Comparison of ENCODE assay signal across 8 mouse cellular contexts in the genomic region with DNA sequence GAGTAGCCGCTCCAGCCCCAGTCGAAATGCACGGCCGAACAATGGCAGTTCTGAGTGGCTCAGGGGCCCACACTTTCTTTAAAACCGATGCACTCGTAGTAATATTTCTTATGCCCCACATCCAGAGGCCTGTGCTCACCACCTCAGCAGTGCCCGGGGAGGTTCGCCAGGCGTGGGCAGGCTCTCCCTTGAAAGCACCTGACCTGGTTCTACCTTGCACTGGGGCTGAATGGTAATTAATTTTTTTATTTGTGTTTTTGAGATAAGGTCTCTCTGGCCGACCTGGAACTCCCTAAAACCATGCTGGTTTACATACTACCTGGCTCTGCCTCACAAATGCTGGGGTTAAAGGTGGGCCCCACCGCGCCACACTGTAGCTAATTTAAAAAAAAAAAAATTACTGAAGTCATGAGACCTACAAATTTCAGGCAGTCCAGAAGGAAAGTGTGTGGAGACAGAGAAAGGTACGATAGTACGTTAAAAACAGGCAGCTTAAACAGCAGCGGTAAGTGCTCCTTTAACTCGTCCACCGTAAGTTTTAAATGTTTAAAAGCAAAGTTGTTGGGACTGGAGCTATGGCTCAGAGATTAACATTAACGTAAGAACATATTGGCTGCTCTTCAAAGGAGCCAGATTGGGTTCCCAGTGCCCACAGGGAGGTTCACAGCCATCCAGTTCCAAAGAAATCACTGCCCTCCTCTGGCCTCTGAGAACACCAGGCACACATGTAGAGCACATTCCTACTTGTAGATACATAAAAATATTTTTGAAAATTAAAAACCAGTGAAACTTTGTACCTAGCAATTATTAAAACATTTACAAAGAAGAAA. TPM values are rescaled to one million over a fixed set of nuclear protein-coding genes. Genes with fewer than 3 reads are reported as not detected.
DNase-seq lines count a peak whose midpoint lies in the region; ATAC-seq and TF ChIP-seq lines count a peak whose summit lies in the region.

No protein-coding gene starts in this region.

- no peak for TF ChIP-seq POLR2A in bone marrow macrophage, adult 2 months (IDR thresholded peaks at IDR 0.05; ENCODE audit: borderline replicate concordance, low read depth, low read length)

- no peaks in the 10 kb centered on the region for H3K36me3 ChIP-seq in hindbrain, embryonic 13.5 days
- no peaks in the 10 kb centered on the region for H3K36me3 ChIP-seq in midbrain, embryonic 15.5 days (replicated peaks)

- H3K27me3 ChIP-seq in hindbrain, embryonic 13.5 days = no peaks in the 10 kb centered on the region
- H3K27me3 ChIP-seq in midbrain, embryonic 15.5 days (replicated peaks) = no peaks in the 10 kb centered on the region

- intact Hi-C loops in left cerebral cortex, postnatal 4 days (cut with DNase I) = loop anchor here (5.0 to 10.0 kb wide), 3 partner anchors 99 to 1051 kb away; a partner anchor contains a TSS
- intact Hi-C loops in left cerebral cortex, postnatal 36 days (cut with DNase I) = loop anchor here (2.0 to 5.0 kb wide), 5 partner anchors 52 to 345 kb away; a partner anchor contains a TSS

- peaks cover 9% of the 10 kb centered on the region for H3K4me1 ChIP-seq in bone marrow macrophage, adult 2 months (ENCODE audit: control insufficient read depth, insufficient read depth, low read length)
- peaks cover 26% of the 10 kb centered on the region for H3K4me1 ChIP-seq in hindbrain, embryonic 13.5 days (replicated peaks)
- H3K4me1 ChIP-seq in midbrain, embryonic 15.5 days = peaks cover 27% of the 10 kb centered on the region

- peak overlapping the region; percentile 81 for H3K4me2 ChIP-seq in hindbrain, embryonic 13.5 days
- H3K4me2 ChIP-seq in midbrain, embryonic 15.5 days = peak overlapping the region; percentile 93

- ATAC-seq in hindbrain, embryonic 13.5 days (ENCODE audit: low FRiP score) = peak; percentile 53; the same call in 1 of the 2 replicates
- ATAC-seq in midbrain, embryonic 15.5 days (replicated peaks) = peak; percentile 68; the same call in 1 of the 2 replicates

- peak overlapping the region; percentile 76 for H3K9ac ChIP-seq in hindbrain, embryonic 13.5 days
- peak overlapping the region; percentile 59 for H3K9ac ChIP-seq in midbrain, embryonic 15.5 days

- no peak for TF ChIP-seq CTCF in bone marrow macrophage, adult 2 months (IDR thresholded peaks at IDR 0.05; ENCODE audit: low read depth, low read length)

- H3K27ac ChIP-seq in bone marrow macrophage, adult 2 months (ENCODE audit: insufficient read depth, low read depth, low read length) = peak overlapping the region; percentile 48
- H3K27ac ChIP-seq in hindbrain, embryonic 13.5 days = peak overlapping the region; percentile 97
- peak overlapping the region; percentile 97 for H3K27ac ChIP-seq in midbrain, embryonic 15.5 days

- no peaks in the 10 kb centered on the region for H3K9me3 ChIP-seq in hindbrain, embryonic 13.5 days
- H3K9me3 ChIP-seq in midbrain, embryonic 15.5 days = no peaks in the 10 kb centered on the region

- 11% methylated on average over 18 of the region's 18 CpGs for WGBS in hindbrain, embryonic 13.5 days
- 14% methylated on average over 18 of the region's 18 CpGs for WGBS in midbrain, embryonic 15.5 days

- H3K4me3 ChIP-seq in bone marrow macrophage, adult 2 months (ENCODE audit: insufficient read depth, low read length) = peak overlapping the region; percentile 73
- H3K4me3 ChIP-seq in hindbrain, embryonic 13.5 days = peak overlapping the region; percentile 59
- H3K4me3 ChIP-seq in midbrain, embryonic 15.5 days = peak overlapping the region; percentile 77

- peak; percentile 7 for DNase-seq in left cerebral cortex, postnatal 4 days
- DNase-seq in left cerebral cortex, postnatal 36 days (ENCODE audit: low spot score in 2 of 2) = no peak
- no peak for DNase-seq in layer of hippocampus, adult 9-10 months (ENCODE audit: low spot score)
- no peak for DNase-seq in urinary bladder, postnatal 4 days (ENCODE audit: low spot score in 2 of 2)
- no peak for DNase-seq in right cerebral cortex, postnatal 25 days

RNA-seq across cellular contexts. Expression of a gene that starts 0.8 kb away (rescaled TPM):
- 10 to 100 TPM; 21.0 to 23.6 TPM for total RNA-seq in left cerebral cortex, postnatal 4 days (2021)
- 10 to 100 TPM; 21.5 to 31.9 TPM for total RNA-seq in left cerebral cortex, postnatal 36 days (2021)
- polyA plus RNA-seq in bone marrow macrophage, adult 2 months (2012; ENCODE audit: insufficient read depth, insufficient read length, missing spikeins) = 6.8 and 8.7 TPM in 2 replicates
- 19.7 and 19.9 TPM in 2 replicates for polyA plus RNA-seq in hindbrain, embryonic 13.5 days (2015; fragmentation: Nextera tagmentation; extraction: Ambion mirVana)
- 19.9 and 20.3 TPM in 2 replicates for polyA plus RNA-seq in midbrain, embryonic 15.5 days (2015; fragmentation: Nextera tagmentation; extraction: Ambion mirVana)

RNA-seq across cellular contexts. Expression of a gene that starts 47.1 kb away (rescaled TPM):
- not detected for total RNA-seq in left cerebral cortex, postnatal 4 days (2021)
- total RNA-seq in left cerebral cortex, postnatal 36 days (2021) = not detected
- polyA plus RNA-seq in bone marrow macrophage, adult 2 months (2012; ENCODE audit: insufficient read depth, insufficient read length, missing spikeins) = not detected in 2 replicates
- polyA plus RNA-seq in hindbrain, embryonic 13.5 days (2015; fragmentation: Nextera tagmentation; extraction: Ambion mirVana) = not detected in 2 replicates
- polyA plus RNA-seq in midbrain, embryonic 15.5 days (2015; fragmentation: Nextera tagmentation; extraction: Ambion mirVana) = not detected in 2 replicates
